Mouse (Mus musculus) common myeloid progenitor, adult 5-6 weeks (primary cell): ENCODE measurements at regions not wholly inside any gene's neighbourhood (a gene's known extent, or its start where the extent isn't known, plus 50 kb on each side); places are given as distances from the start of the nearest gene placed in this dataset.
"Not testable (repeated sequence)": the region's sequence is repeated elsewhere in the genome, so short reads cannot be mapped to it uniquely, and the experiment has no call there.

Source experiments
- ATAC-seq: replicated peaks from 2 replicates; pipeline ENCODE4 v1.8.0; 2016; ENCODE audit warnings: low read depth, mild to moderate bottlenecking, moderate TSS enrichment, inconsistent platforms; ENCODE audit not compliant: poor library complexity, severe bottlenecking

GRCm38 (mm10) chr4:105708080-105708796, 81.4 kb upstream of the Gm12728 start:
- no peak for ATAC-seq

GRCm38 (mm10) chr4:105713956-105714355, 75.7 kb upstream of the Gm12728 start:
- no peak for ATAC-seq

GRCm38 (mm10) chr4:105718080-105718479, 71.6 kb upstream of the Gm12728 start:
- ATAC-seq, result no peak

- ATAC-seq, result no peak
Measured at GRCm38 (mm10) chr4:105728696-105729095, 61.0 kb upstream of the Gm12728 start.

- no peak for ATAC-seq
Measured at GRCm38 (mm10) chr4:105730900-105731299, 58.8 kb upstream of the Gm12728 start.

GRCm38 (mm10) chr4:105735116-105735515, 54.6 kb upstream of the Gm12728 start:
- not testable (repeated sequence) for ATAC-seq
